Mouse (Mus musculus): ENCODE results near the gene Wdfy2.
A peak's percentile ranks its signal among the peaks of the same experiment; 100 is the strongest.
"Not testable (repeated sequence)": the region's sequence is repeated elsewhere in the genome, so short reads cannot be mapped to it uniquely, and the experiment has no call there.

Wdfy2 gene

DNA sequence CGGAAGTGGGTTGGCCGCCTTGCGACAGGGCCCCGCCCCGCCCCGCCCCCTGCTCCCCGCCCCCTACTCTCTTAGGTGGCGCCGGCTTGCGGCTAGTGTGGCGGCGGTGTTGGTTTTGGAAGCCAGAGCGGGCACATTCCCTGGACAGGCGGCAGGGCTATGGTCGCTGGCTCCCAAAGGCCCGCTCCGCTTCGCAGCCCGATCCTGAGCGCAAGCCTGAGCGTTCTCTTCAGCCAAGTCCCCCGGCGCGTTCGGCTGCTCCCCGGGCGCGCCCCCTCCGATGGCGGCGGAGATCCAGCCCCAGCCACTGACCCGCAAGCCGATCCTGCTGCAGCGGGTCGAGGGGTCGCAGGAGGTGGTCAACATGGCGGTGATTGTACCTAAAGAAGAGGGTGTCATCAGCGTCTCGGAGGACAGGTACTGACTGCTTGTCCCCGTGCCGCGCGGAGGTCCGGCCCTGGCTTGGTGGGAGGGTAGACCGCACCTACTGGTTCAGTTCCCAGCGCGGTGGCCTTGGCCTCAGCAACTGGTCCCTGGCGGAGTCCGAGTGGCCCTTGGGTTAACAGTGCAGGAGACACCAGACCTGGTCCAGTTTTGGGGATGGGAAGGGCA lies at the start of gene Wdfy2:
Gene Wdfy2, plus strand, starts transcription at position 38 of the 612 bp plus-strand sequence.
- no peak for DNase-seq

DNA sequence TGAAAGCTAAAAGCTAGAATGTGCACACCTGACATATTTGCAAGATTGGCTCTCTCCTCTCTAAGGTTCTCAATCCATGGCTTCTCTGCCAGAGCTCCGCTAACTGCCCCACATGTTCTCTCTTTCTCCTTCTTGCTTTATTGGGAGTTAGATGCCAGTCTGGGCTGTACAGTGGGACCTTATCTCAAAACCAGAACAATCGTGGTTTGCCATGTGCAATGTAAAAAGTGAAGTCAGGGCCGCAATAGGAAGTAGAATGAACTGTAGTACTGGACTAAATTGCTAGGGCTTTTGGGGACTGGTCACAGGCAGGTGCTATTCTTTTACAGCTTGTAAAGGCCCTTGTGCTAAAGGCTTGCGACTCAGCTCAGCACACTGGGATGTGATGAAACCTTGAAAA lies 48.2 kb upstream of the Wdfy2 start:
- DNase-seq, result no peak

DNA sequence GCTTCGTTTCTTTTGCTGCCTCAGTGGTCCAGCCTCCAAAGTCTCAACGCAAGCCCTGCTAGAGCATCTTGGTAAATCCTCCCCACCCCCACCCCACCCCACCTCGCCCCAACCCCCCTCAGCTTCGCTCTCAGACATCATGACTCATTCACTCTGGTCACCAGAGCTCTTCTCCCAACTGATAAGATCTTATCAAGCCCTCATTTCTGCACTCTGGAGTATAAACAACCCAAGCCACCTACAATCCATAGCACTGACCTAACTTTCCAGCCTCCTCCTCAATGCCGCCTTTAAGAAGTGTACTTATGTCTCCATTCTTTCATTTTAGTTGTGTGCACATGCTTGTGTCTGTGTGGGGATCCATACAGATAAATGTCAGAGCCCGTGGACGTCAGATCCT lies 41.8 kb upstream of the Wdfy2 start:
- no peak for DNase-seq

DNA sequence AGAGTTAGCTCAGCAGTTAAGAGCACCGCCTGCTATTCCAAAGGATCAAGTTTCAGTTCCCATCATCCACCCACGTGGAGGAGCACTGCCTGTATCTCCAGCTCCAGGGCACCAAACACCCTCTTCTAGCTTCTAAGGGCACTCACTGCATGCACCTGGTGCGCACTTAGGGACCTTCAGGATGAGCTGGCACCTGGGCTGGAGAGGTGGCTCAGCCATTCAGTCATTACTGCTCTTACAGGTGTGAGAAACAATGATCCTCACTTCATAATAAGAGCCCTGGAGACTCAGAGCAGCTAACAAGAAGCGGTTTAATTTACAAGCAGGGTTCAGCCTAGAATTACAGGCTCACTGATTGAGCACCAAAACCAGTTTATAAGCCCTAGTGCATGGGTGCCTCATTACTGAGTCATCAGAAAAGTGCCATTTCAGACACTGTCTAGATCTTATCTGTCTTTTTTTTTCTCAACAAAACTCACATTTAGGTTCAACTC lies 38.8 kb upstream of the Wdfy2 start:
- no peak for DNase-seq

DNA sequence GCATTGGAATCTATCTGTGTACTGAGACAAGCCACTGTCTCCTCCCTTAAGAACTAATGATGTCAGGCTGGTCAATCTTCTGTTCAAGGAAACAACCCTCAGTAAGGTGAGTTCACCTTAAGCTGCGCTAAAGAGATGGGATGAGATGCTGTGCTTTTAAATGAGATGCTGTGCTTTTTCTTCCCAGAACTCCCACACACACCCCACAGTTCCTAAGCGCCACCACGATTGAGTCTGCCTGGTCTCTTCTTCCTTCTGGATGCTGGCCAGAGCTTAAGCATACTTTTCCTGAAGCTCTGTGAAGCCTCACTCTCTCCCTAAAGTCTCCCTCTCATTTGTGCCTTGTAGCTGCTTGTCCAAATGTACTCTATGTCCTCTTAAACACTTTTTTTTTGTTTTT lies 36.7 kb upstream of the Wdfy2 start:
- no peak for DNase-seq

DNA sequence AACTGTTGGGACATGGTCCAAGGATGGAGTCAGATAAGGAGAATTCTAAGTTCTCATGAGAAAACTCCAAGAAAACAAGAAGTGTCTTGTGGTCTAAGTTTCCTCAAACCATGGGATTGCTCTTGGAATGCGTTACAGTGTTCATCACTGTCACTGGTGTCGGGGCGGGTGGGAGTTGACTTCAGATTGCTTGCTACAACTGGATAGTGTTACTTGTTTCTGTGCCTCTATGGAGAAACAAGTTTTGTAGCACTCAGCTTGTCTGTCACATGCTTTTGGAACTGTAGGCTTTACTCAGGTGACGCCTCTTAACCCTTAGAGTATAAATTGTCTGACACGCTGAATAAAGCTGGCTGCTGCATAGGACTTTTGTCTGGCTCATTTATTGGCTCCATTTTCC lies 34.3 kb upstream of the Wdfy2 start:
- DNase-seq, result no peak

DNA sequence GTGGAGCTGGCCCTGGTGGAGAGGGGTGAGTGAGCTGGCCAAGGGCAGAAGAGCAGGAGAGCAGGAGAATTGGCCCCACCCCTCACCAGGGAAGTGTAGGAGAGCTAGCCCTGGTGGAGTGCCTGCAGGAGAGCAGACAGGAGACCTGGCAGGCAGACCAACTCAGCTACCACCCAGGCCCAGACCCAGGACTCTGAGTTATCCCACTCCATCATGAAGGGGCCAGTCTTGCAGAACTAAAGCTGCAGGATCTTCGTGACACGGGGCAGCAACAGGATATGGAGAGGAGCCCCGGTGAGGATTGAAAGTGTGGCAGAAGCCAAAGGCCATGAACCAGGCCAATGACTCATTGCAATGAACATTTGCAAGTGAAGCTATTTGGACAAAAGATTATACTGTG lies 30.6 kb upstream of the Wdfy2 start:
- no peak for DNase-seq

DNA sequence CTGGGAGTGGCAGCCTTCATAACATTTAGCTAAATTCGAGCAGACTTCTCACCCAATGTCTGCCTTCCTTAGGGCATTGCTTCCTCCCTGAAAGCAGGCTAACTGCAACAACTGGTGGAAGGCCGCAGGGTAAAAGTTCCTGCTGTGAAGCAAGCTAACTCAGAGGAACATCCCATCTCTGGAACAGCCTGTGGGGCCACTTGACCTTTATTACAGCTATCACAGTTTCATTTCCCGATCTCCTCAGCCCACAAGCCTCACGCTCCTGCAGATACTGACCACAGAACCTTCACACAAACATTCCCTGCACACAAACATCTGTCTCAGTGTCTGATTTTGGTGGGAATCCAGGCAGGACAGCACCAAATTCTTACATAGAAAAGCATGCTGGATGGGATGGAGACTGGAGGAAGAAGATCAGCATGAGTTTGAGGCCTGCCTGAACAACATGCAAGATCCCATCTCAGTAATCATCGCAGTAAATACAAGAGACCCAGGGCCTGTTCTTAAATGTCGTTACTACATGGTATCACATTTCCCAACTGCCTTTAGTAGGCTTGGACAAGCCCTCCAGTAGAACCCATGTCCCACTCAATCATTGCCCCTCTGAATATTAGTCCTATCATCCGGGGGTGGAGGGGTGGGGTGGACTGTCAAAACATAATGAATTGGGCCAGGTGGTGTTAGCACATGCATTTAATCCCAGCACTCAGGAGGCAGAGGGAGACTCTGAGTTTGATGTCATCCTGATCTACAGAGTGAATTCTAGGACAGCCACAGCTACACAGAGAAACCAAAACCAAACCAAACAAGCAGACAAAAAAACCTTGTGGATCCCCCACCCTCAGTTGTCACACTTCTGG lies 28.6 kb upstream of the Wdfy2 start:
- no peak for DNase-seq

DNA sequence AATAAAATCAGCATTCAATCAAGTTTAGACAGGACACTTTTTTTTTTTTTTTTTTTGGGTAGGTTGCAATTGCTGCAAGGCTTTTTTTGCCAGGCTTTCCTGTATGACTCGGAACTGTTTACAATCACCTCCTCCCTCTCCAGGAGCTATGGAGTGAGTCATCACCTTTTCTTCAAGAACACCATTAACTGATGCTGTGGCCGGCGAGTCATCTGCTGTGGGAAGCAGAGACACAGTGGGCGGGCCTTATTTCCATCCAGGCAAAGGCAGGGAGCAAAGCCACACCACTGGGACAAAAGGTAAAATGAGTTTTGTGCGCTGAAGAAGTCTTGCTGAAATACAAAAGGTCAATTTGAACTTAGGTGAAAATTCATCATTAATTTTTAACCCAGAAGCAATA lies 24.7 kb upstream of the Wdfy2 start:
- no peak for DNase-seq

DNA sequence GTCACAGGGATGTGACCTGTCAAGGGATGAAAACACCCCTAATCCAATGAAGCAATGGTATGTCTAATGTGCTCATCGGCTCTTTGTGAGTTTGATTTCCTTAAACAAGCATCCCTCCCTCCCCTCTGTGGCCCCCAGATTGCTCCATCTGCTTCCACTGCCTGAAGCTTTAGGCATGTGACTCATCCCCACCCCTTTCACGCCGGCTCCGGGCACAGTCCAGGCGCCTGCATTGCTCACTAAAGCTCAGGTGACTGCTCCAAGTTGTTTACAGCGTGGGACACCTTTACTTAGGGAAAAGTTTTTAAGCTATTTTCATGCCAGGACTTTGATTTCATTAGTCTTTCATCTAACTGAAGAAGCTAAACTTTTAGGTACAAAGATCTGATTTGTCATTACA lies 22.9 kb upstream of the Wdfy2 start:
- no peak for DNase-seq

DNA sequence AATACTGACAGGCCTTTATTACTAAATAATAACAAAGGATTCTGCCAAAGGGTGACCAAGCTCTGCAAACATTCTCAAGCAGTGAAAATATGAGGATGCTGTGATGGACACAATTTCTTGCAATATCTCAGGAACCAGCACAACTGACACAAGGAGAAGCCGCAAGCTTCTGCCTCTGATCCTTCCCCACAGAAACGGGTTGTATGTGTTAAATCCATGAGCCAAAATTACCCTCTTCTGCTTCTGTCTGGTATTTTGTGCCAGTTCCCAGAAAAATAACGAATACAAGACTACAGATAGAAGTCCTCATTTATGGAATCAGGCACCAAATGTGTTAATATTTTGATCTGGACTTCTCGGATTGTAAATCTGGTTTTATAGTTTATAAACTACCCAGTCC lies 20.7 kb upstream of the Wdfy2 start:
- no peak for DNase-seq

DNA sequence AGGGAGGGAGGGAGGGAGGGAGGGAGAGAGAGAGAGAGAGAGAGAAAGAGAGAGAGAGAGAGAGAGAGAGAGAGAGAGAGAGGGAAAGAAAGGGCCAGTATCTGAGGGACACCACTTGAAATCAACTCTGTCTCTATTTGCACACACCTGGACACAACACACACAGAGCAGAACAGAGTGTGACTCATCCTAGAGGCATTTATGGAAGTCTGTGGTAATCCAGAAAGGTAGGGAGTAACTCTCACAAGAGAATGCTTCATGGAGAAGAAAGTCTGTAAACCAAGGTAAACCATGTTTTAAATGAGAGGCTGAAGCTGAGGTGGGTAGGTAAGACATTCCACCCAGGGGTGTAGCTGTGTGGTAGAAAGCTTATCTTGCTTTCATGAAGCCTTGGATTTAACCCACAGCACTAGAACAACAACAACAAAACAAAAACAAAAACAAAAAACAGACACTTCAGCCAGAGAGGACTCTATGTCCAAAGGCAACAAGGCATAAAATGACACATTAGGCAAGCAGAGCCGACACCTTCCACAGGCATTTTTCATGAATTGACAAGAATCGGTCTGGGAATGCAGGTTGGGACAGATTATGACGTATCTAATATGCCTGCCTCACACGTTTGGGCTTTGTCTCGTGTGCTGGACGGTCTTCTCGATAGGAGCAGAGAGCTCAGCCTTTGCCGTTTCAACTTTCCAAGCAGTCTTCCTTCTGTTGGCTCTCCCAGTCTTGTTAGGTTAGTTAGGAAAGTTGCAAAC lies 11.7 kb upstream of the Wdfy2 start:
- DNase-seq, result no peak

DNA sequence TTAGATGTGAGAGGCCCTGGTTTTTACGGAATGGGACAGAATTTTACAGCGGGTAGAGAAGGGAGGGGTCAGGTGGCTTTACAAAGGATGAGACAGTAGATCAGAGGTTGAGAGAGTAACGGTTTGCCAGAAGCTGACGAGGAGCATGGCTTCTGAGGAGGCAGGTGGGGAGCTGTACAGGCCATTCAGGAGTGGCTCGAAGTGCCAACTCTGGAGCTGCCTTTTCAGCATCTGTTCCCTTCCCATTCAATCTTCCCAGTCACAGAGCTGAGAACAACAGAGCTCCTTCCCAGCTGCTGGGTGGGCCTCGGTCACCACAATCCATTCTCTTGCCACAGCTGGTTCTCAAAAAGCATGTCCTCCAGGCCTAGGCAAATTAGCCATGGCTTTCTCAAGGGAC lies 8.2 kb upstream of the Wdfy2 start:
- DNase-seq, result no peak

DNA sequence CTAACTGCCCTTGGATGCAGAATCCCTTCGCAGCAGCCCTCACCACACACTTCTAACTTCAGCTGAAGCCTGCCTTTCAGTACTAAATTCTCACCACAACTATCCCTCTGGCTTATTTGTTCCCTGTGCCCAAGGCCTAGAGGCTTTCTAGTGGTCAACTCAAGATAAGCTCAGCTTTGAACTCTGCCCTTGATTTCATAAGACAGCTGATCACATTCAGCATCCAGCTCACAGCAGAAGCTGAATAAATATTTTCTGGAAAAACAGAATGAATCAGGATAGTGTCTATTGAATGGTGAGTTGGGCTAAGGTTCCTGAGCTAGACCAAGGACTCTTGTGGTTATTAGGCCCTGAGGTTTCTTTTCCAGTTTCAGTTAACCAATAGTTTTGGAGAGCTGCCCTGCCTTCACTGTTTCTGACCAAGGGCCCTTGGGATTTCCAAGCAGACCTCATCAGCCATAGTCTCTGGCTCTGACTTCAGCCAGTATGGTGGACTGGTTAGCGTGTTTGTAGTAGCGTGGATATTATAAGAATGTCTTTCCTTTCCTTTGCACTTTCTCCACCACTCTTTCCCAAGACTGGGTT lies 5.7 kb upstream of the Wdfy2 start:
- DNase-seq, result no peak

DNA sequence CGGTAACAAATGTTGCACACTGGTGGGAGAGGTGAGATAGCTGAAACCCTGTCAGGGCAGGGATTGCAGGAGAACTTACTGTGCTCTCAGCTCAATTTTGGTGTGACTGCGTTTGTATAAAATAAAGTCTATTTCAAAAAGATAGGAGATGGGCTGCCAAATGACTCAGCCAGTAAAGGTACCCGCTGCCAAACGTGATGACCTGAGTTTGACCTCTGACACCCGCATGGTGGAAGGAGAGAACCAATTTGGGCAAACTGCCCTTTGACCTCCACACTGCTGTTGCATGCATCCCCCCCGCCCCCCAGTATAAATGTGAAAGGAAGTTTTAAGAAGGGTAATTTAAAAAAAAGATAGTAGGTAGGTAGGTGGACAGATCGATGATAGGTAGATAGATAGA lies 4.4 kb upstream of the Wdfy2 start:
- DNase-seq, result no peak

DNA sequence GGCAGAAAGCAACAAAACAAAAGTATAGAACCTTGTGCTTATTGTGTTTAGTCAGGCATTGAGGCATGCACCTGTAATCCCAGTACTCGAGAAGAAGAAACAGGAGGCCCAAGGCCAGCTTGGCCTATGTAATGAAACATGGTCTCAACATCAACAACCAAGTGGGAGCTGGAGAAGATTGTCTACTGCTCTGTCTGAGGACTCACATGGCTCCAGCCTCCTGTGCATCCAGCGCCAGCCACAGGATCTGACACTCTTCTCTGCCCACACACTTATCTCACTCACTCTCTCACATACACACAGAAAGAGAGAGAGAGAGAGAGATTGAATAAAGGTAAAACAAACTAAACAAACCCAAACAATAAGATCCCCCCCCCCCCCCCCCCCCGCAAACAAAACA lies 3.9 kb upstream of the Wdfy2 start:
- DNase-seq, result no peak

DNA sequence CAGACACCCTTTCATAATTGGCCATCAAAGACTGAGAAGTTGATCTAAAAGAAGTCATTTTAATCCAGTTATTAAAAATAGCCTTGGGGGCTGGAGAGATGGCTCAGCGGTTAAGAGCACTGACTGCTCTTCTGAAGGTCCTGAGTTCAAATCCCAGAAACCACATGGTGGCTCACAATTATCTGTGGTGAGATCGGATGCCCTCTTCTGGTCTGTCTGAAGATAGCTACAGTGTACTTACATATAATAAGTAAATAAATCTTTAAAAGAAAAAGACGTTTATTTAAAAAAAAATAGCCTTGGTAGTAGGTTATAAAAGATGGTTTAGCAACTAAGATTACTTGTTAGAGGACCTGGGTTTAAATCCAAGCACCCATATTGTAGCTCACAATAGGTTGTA lies 1.7 kb upstream of the Wdfy2 start:
- DNase-seq, result not testable (repeated sequence)

DNA sequence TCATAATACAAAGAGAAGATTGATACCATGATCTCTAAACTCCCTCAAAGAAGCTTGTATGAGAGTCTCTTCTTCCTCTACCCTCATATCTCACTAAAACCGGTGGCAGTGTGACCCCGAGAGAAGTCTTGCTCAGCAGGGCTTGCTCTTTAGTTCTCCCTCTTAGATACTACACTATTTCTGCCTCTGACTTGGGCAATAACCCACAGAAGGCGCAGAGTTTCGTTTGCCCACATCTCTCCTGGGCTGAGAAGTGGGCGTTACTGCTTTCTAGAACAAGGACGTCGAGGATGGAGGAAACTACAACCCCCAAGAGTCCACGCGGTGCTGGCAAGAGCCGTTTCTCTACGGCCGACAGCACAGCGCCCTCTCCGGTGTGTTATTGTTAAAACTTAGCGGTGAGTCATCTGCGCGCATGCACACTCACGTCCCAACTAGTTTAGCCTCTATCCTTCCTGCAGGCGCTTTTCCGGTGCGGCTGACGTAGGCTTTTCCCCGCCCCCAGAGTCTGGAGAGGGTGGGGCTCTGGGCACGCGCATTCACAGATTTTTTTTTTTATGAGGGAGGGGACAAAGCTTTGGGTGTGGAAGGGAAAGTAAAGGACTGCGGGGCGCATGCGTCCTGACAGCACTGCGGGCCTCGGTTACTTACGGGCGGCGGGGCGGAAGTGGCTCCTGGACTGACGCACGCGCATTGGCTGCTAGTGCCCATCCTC lies 395 bp upstream of the Wdfy2 start:
- DNase-seq, result peak; percentile 96 to 98

DNA sequence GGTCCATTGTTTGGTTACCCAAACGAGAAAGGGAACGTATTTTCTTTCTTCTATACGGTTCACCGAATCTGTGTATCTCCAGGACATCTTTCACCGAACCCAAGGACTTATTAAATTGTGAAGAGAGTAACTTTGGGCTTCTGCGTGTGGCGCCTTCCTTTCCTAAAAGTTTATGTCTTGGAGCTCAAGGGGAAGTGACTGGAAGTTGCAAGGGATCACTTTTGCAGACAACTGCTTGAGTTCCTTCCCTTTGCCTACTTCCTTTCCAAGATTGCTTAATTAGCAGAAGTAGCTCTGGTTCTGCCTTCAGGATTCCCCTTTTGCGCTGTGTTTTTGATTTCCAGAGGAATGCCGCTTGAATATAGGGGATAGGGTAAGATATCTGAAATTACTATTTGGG lies 858 bp downstream of the Wdfy2 start:
- no peak for DNase-seq

DNA sequence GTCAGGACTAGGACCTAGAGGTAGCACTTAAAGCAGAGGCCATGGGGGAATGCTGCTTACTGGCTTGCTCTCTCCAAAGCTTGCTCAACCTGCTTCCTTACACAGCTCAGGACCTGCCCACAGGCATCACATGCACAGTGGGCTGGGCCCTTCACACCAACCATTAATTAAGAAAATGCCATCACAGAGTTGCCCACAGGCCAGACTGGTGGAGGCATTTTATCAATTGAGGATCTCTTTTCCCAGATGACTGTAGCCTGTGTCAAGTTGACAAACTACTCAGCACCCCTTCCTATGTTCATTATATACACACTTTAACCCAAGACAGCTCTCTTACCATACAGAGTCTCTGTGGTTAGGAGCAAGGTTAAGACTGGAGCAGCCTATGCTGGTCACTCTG lies 4.2 kb downstream of the Wdfy2 start:
- DNase-seq, result no peak

DNA sequence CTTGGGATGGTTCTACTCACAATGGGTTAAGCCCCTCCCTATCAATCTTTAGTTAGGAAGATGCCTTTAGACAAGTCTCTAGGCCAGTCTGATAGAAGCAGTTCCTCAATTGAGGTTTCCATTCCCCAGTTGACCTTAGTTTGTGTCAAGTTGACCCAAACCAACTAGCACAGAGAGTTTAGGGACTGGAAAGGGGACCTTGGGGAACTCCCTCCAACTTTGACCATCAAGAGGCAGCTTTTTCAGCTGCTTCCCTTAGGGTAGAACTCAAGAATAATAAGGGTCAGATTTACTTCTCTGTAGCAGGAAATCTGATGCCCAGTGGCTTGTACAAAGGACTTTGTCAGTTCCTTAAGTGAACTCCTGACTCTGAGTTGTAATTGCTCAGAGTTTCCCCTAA lies 5.0 kb downstream of the Wdfy2 start:
- DNase-seq, result no peak

DNA sequence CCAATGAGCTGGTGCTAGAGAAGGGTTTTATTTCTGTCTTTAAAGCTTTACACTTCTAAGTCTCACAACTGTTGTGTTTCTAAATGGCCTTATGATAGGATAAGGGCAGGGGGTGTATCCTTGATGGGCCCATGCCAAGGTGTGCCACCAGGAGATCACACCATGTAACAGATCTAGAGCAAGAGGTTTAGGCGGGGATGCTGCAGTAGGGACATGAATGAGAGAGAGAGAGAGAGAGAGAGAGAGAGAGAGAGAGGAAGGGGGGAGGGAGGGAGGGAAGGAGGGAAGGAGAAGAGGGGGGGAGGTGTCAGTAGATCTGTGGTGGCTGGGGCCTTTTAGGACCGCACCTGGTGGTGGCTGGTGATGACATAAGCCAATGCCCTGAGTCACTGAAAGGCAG lies 5.5 kb downstream of the Wdfy2 start:
- no peak for DNase-seq

DNA sequence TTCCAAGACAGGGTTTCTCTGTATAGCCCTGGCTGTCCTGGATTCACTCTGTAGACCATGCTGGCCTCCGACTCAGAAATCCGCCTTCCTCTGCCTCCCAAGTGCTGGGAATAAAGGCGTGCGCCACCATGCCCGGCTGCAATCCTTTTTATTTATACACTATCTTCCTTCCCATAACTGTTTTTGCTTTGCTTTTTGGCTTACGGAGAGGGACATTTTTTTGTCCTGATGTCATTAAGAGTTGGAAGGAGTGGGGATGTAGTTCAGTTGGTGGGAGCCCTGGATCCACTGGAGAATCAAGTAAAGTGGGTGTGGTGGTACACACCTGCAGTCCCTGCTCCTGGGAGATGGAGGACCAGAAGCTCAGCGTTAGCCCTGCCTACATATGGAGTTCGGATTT lies 6.7 kb downstream of the Wdfy2 start:
- no peak for DNase-seq

Data from B cell, adult 2 months (primary cell).